Mouse (Mus musculus) gastrocnemius, postnatal 14 days (tissue): ENCODE results near the gene Prrt2. TPM values are rescaled to one million over a fixed set of nuclear protein-coding genes. Genes with fewer than 3 reads are reported as not detected.

Source experiments
- DNase-seq: peaks from one replicate; pipeline ENCODE4 v3.0.0; 2021; ENCODE audit warnings: mixed read lengths
- intact Hi-C: fragments of 180-260 bp; cut with DNase I; formaldehyde crosslinking; loops from one replicate; pipeline ENCODE4 v1.15.1; 2025; ENCODE audit warnings: low total_unique reads
- total RNA-seq, 2 experiments: library from RNA; stranded (reverse); gene quantifications; 2 replicates each; pipeline ENCODE4 v1.2.3; 2021

Prrt2 gene
- total RNA-seq, 2 experiments from 2014 or later, result 1.6 TPM

GRCm38 (mm10) chr7:127008239-127009019 is 12.6 kb downstream of the Prrt2 start:
- intact Hi-C loops, result no loop called here
- DNase-seq, result peak; percentile 76

DNA sequence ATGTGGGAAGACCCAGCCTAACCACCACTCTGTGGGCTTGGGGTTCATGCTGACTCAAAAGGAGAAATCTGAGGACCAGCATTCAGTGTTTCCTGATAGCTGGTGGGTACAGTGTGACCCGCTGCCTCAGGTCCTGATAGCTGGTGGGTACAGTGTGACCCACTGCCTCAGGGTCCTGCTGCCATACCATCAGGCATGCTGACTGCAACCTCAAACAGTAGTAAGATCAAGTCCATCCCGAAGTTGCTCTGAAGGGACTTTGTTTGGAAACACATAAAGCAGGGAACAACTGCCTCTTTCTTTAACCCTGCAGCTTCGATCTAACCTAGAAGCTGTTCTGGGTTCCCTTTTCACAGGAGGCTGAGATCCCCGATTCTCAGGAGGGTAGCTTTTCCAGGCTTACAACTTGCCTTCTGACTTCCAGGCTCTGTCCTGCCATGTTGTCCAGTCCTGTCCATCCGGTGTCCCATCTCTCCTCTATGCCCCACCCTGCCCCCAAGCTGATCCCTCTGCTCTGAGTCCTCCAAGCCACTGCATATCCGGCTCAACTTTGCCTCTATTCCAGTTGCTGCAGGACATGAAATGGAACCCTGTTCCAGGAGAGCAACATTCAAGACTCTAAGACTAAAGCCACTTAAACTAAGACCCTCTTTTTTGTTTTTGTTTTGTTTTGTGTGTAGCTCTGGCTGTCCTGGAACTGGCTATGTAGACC is 13.5 kb downstream of the Prrt2 start:
- intact Hi-C loops, result no loop called here

GRCm38 (mm10) chr7:127004122-127004875 is 16.7 kb downstream of the Prrt2 start:
- intact Hi-C loops, result no loop called here
- no peak for DNase-seq

More for the DNA sequence above, 13.5 kb downstream of the Prrt2 start:
- no peak for DNase-seq

- intact Hi-C loops, result no loop called here
- DNase-seq, result no peak
Measured at GRCm38 (mm10) chr7:127003620-127004019, 17.4 kb downstream of the Prrt2 start.

DNA sequence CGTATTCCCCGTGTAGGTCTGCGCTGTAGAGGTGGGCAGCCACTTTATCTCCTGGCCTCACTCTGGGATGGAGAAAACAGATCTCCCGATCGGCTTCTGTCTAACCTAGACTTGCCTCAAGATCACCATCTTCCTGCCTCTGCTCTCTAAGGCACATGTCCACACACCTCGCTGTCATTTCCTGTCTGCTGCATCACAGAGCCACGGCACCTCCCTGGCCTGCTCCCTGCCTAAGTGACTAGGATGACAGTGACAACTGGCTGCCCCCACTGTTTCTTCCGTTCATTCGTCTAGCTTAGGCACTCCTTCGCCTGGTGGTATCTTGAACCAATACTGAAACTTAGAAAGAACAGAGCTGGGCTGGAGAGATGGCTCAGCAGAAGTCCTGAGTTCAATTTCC is 21.4 kb downstream of the Prrt2 start:
- DNase-seq, result no peak
- intact Hi-C loops, result no loop called here

GRCm38 (mm10) chr7:126996449-126996848 is 24.6 kb downstream of the Prrt2 start:
- intact Hi-C loops, result no loop called here
- DNase-seq, result no peak

DNA sequence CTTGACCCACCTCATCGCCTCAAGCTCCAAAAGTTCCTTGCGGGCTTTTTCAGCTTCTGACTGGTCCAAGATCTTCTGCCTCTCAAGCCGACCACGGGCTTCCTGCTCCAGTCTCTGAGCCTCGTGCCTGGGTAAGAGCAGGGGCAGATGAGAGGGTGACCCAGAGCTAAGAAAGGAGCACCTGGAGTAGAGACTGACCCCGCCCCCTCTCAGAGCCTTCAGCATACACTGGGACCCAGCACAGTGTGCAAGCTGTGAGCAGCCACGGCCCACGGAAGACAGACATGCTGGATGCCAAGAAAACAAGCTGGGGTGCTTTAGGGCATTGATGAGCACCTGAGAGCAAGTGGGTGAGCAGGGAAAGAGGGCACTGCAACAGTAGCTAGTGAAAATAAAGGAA is 32.2 kb downstream of the Prrt2 start:
- DNase-seq, result no peak
- intact Hi-C loops, result loop anchor here (10.0 kb wide), 1 partner anchor 116 kb away; no protein-coding TSS in a partner anchor

DNA sequence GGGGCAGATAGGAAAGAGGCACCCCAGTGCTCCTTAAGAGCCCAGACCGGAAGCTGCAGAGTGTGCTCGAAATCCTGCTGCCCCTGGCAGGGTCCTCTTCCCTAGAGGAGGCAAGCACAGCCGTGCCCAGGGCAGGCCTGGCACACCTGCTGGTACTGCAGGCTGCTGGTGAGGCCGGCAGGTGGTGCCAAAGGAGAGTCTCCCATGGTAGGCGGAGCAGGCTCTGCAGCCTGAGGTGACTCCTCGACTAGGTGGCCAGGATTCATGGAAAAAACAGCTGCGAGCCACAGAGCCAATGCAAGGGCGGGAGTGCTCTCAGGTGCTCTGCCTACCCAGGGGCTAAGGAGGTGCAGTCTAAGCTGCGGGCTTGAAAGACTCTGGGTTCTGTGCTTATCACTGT is 34.7 kb downstream of the Prrt2 start:
- DNase-seq, result peak; percentile 72
- intact Hi-C loops, result loop anchor here (10.0 kb wide), 1 partner anchor 118 kb away; no protein-coding TSS in a partner anchor

DNA sequence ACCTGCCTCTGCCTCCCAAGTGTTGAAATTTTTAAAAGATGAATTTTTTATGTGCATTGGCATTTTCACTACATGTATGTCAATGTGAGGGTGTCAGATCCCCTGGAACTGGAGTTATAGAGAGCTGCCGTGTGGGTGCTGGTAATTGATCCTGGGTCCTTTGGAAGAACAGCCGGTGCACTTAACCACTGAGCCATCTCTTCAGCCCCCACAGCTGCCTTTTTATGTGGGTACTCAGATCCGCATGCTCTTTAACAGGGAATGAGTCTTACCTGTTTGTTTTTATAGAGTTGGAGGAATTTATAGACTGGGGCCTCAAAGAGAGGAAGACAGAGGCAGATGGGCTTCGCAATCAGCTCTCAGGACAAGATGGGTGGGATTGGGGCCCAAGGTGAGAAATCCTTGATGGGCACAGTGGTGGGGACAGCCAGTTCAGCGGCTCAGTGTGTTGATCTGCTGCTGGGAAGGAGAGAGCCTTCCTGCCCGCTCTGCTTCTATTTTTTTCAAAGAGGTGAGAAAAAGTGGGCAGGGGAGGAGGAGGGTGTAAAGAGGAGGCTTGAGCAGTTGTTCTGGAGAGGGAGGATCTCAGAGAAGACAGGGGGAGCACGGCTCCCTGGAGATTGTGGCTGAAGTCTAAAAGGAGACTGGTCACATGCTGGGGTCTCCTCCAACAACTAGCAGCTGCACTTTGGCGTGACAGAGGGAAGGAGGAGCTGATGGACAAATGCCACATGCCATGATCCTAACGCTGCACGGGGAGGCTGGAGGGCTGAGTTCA is 36.2 kb downstream of the Prrt2 start:
- intact Hi-C loops, result loop anchor here (10.0 kb wide), 1 partner anchor 120 kb away; no protein-coding TSS in a partner anchor
- peak; percentile 21 for DNase-seq

- no peak for DNase-seq
- intact Hi-C loops, result loop anchor here (10.0 kb wide), 1 partner anchor 122 kb away; no protein-coding TSS in a partner anchor
Measured at GRCm38 (mm10) chr7:126983113-126983512, 37.9 kb downstream of the Prrt2 start.

DNA sequence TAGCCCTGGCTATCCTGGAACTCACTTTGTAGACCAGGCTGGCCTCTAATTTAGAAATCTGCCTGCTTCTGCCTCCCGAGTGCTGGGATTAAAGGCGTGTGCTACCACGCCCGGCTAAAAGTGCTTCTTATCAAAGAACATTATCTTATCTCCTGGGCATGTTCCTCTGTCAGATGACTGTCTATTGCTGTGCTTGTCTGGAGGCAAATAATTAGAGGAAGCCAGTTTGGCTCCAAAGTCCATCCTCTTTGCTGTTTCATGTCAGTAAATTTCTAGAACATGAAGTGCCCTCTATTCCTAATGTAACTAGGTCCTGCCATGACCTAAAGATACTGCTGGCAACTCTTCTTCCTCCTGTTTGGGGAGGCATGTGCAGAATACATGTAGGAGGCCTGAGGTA is 39.0 kb downstream of the Prrt2 start:
- intact Hi-C loops, result loop anchor here (10.0 kb wide), 1 partner anchor 123 kb away; no protein-coding TSS in a partner anchor
- no peak for DNase-seq

- intact Hi-C loops, result loop anchor here (10.0 kb wide), 1 partner anchor 123 kb away; no protein-coding TSS in a partner anchor
- no peak for DNase-seq
Measured at GRCm38 (mm10) chr7:126981601-126982000, 39.4 kb downstream of the Prrt2 start.

- DNase-seq, result no peak
- intact Hi-C loops, result no loop called here
Measured at GRCm38 (mm10) chr7:126978841-126979240, 42.2 kb downstream of the Prrt2 start.

DNA sequence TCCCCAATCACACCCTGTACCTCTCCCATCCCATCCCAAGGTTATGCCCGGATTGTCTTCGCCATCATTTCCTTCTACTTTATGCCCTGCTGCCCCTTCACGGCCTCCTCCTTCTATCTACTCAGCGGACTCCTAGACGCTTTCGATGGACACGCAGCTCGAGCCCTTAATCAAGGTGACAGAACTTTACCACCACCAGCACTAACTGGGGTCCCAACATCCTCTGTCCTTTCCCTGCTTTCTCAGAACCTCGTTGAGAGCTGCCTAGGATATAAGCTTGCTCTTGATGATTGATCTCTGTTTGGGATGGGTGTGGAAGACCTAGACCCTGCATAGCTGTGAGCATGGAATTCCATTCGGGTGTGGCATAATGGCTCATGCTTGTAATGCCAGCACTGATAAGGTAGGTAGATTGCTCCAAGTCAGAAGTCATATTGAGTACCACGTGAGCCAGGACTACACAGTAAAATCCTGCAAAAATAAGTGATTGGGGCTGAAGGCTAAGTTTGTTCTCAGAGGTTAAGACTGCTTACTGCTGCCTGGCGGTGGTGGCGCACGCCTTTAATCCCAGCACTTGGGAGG is 44.0 kb downstream of the Prrt2 start:
- intact Hi-C loops, result no loop called here
- DNase-seq, result no peak

DNA sequence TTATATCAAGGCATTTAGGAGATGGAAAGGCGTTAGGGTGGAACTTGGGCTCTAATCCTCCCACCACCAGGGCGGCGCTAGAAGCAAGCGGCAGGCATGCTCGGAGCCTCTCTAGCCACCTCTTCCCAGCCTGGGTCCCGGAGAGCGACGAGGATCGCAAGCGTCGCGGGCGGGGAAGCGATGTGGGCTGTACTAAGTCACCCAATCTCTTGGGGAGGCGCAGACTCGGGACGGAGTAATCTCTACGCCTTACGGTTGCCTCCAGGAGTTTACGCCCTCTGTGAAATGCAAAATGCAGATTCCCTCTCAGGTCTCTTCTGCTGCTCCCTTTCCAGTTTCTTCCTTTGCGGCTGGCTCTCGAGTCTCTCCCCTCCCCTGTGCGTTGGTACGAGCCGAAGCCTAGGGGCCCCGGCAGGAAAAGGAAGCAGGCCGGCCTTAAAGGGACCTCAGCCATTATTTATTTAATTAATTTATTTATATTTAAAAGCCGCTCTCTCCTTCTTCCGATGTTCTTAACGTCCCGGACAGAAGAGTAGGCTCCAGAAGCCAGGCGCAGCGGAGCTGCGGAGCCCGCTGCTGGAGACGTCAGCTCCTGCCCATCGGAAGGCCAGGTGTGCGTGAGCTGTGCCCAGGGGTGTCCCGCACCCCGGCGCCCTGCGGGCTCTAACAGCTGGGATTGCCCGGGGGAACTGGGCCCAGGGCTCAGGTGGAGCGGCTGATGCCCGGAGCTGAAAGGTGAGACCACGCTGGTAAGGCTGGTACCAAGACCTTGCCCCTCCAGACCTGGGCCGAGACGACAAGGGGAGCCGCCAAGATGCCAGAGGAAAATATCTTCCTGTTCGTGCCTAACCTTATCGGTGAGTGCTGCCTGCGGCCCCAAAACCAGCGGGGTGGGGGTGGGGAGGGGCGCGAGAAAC is 44.8 kb downstream of the Prrt2 start, which contains the start of gene Cdiptos:
Cdiptos (minus strand) TSS at position 149 of the 917 bp plus-strand sequence.
- DNase-seq, result peak; percentile 96
- intact Hi-C loops, result no loop called here

DNA sequence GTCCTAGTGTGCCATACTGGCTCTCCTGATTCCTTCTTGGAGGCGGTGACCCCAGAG is 45.3 kb downstream of the Prrt2 start, which contains the start of gene Cdipt:
Cdipt (plus strand) TSS at position 22 of the 57 bp plus-strand sequence.
- no peak for DNase-seq
- intact Hi-C loops, result no loop called here

- intact Hi-C loops, result no loop called here
- DNase-seq, result no peak
Measured at GRCm38 (mm10) chr7:126975493-126975892, 45.5 kb downstream of the Prrt2 start.
